Mouse (Mus musculus) forebrain, embryonic 16.5 days (tissue): ENCODE measurements around the gene Olfr1199. TPM values are rescaled to one million over a fixed set of nuclear protein-coding genes. Genes with fewer than 3 reads are reported as not detected.

ENCODE experiments used
- ATAC-seq: fragments of 200-750 bp; cut with Nextera tagmentation; 2 replicates; pipeline ENCODE4 v1.8.0; 2017; ENCODE audit warnings: mild to moderate bottlenecking, moderate library complexity
- H3K27ac ChIP-seq: fragments of 300-500 bp; sonication (generic); 2 replicates; pipeline ENCODE4 v1.5.1; 2014; ENCODE audit warnings: low read length, control low read depth
- H3K27me3 ChIP-seq: fragments of 300-500 bp; sonication (generic); replicated peaks from 2 replicates; pipeline ENCODE4 v1.6.1; 2014; ENCODE audit warnings: low read length; ENCODE audit not compliant: control insufficient read depth, insufficient read depth
- H3K36me3 ChIP-seq: fragments of 300-500 bp; sonication (generic); 2 replicates; pipeline ENCODE4 v1.6.1; 2014; ENCODE audit not compliant: control insufficient read depth, insufficient read depth
- H3K4me1 ChIP-seq: fragments of 300-500 bp; sonication (generic); replicated peaks from 2 replicates; pipeline ENCODE4 v1.6.1; 2014; ENCODE audit warnings: low read length; ENCODE audit not compliant: control insufficient read depth, insufficient read depth
- H3K4me2 ChIP-seq: fragments of 300-500 bp; sonication (generic); 2 replicates; pipeline ENCODE4 v1.6.1; 2014; ENCODE audit warnings: mild to moderate bottlenecking, low read length, control low read depth
- H3K4me3 ChIP-seq: fragments of 300-500 bp; sonication (generic); replicated peaks from 2 replicates; pipeline ENCODE4 v1.5.1; 2014; ENCODE audit warnings: mild to moderate bottlenecking, low read length, control low read depth
- H3K9ac ChIP-seq: fragments of 300-500 bp; sonication (generic); replicated peaks from 2 replicates; pipeline ENCODE4 v1.6.1; 2014; ENCODE audit warnings: low read depth, low read length, control low read depth
- H3K9me3 ChIP-seq: fragments of 300-500 bp; sonication (generic); 2 replicates; pipeline ENCODE4 v1.6.1; 2016; ENCODE audit warnings: low read length; ENCODE audit not compliant: control insufficient read depth
- WGBS: fragments of 180-500 bp; shearing (Covaris S2); extraction: QIAGEN DNeasy Blood & Tissue Kit; methylation state at CpG from one replicate; pipeline ENCODE4 v1.1.7; 2014; 5-methylcytosine and 5-hydroxymethylcytosine counted together
- polyA plus RNA-seq: library from polyadenylated mRNA; unstranded; fragments of >200 nt; fragmentation: Nextera tagmentation; extraction: Ambion mirVana; gene quantifications from 2 replicates; pipeline ENCODE4 v1.2.1, GENCODE M21; 2015

The Olfr1199 gene
- not detected in 2 replicates for polyA plus RNA-seq

- Histone ChIP-seq H3K4me3 (no peak within 1 kb of the TSS), H3K27me3 (no peaks in the 10 kb centered on the region), H3K36me3 (no peaks in the 10 kb centered on the region), H3K4me1 (no peaks in the 10 kb centered on the region), H3K27ac (no peak within 1 kb of the TSS), H3K9me3 (no peaks in the 10 kb centered on the region), H3K9ac (no peak within 1 kb of the TSS), H3K4me2 (no peak within 1 kb of the TSS)
- WGBS, result 90% methylated on average over 2 of the region's 2 CpGs
- ATAC-seq, result no peak
Observed at GRCm38 (mm10) chr2:88760369-88760768, at the start of gene Olfr1199. TSS of gene Olfr1199 (minus strand) at chr2:88760469.

GRCm38 (mm10) chr2:88792736-88793135 lies 32.5 kb upstream of the Olfr1199 start, which contains the start of gene Olfr1201:
TSS of gene Olfr1201 (plus strand) at chr2:88793036.
- Histone ChIP-seq H3K9ac (no peak within 1 kb of the TSS), H3K27me3 (no peaks in the 10 kb centered on the region), H3K4me3 (no peak within 1 kb of the TSS), H3K4me2 (no peak within 1 kb of the TSS), H3K36me3 (no peaks in the 10 kb centered on the region), H3K27ac (no peak within 1 kb of the TSS), H3K9me3 (no peaks in the 10 kb centered on the region), H3K4me1 (no peaks in the 10 kb centered on the region)
- WGBS, result 90% methylated on average over 6 of the region's 6 CpGs
- no peak for ATAC-seq

GRCm38 (mm10) chr2:88770388-88770787 lies 10.1 kb upstream of the Olfr1199 start, which contains the start of gene Olfr1200:
TSS of gene Olfr1200 (minus strand) at chr2:88770488.
- 82% methylated on average over 2 of the region's 2 CpGs for WGBS
- no peak within 1 kb of the TSS for H3K9ac ChIP-seq
- H3K4me2 ChIP-seq, result no peak within 1 kb of the TSS
- H3K27me3 ChIP-seq, result no peaks in the 10 kb centered on the region
- H3K4me3 ChIP-seq, result no peak within 1 kb of the TSS
- ATAC-seq, result no peak
- no peak within 1 kb of the TSS for H3K27ac ChIP-seq
- H3K36me3 ChIP-seq, result no peaks in the 10 kb centered on the region
- H3K9me3 ChIP-seq, result no peaks in the 10 kb centered on the region
- no peaks in the 10 kb centered on the region for H3K4me1 ChIP-seq

DNA sequence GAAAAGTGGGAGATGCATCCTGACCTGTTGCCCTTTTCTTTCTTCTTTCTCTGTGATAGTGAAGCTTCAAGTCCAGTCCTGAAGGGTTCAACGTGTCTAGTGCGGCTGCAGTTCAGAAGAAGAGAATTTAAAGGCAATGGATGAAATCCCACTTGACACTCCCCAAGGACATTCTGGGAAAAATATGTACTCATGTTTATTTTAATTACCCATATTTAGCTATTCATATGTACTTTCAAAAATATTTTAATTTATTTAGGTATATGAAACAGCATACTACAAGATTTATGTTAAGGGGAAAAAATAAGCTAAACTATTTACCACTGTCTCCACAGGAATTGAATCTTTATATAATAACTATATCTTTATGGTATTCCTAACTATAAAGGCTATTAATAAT lies 9.0 kb downstream of the Olfr1199 start, which contains the start of gene Olfr1198:
Gene Olfr1198, minus strand, starts transcription at position 101 of the 400 bp plus-strand sequence.
- no peaks in the 10 kb centered on the region for H3K9me3 ChIP-seq
- WGBS, result 98% methylated on average over 2 of the region's 2 CpGs
- no peak within 1 kb of the TSS for H3K4me3 ChIP-seq
- no peak for ATAC-seq
- H3K36me3 ChIP-seq, result no peaks in the 10 kb centered on the region
- H3K27me3 ChIP-seq, result no peaks in the 10 kb centered on the region
- no peaks in the 10 kb centered on the region for H3K4me1 ChIP-seq
- no peak within 1 kb of the TSS for H3K9ac ChIP-seq
- H3K27ac ChIP-seq, result no peak within 1 kb of the TSS
- no peak within 1 kb of the TSS for H3K4me2 ChIP-seq

DNA sequence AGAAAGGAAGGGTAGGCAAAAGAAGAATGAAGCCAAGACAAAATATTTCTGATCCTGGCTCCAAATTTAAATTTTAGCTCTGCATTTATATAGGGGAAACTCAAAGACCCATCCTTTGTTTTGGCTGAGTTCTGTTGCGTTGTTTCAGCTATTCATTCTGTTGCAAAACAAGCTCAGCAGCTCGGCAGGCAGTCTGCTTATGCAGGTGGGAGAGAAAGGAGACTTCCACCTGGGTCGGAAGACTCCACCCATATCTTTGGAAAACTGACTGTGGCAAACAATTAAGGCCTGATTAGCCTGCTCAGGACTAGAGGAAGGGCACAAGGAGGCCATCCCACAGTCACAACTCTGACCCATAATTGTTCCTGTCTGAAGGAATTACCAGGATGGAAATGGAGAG lies 16.9 kb downstream of the Olfr1199 start:
- no peak overlapping the region for H3K4me2 ChIP-seq
- H3K27ac ChIP-seq, result no peak overlapping the region
- no peaks in the 10 kb centered on the region for H3K4me1 ChIP-seq
- H3K27me3 ChIP-seq, result no peaks in the 10 kb centered on the region
- H3K9me3 ChIP-seq, result no peaks in the 10 kb centered on the region
- WGBS, result 62% methylated on average over 3 of the region's 3 CpGs
- ATAC-seq, result no peak
- H3K36me3 ChIP-seq, result no peaks in the 10 kb centered on the region
- no peak overlapping the region for H3K4me3 ChIP-seq
- no peak overlapping the region for H3K9ac ChIP-seq

GRCm38 (mm10) chr2:88732266-88732665 lies 28.0 kb downstream of the Olfr1199 start, which contains the start of gene Olfr1197:
TSS of gene Olfr1197 (minus strand) at chr2:88732366.
- no peak for ATAC-seq
- Histone ChIP-seq H3K4me3 (no peak within 1 kb of the TSS), H3K4me1 (no peaks in the 10 kb centered on the region), H3K9ac (no peak within 1 kb of the TSS), H3K27ac (no peak within 1 kb of the TSS), H3K4me2 (no peak within 1 kb of the TSS), H3K9me3 (no peaks in the 10 kb centered on the region), H3K27me3 (no peaks in the 10 kb centered on the region), H3K36me3 (no peaks in the 10 kb centered on the region)
- WGBS, result 74% methylated on average over 1 of the region's 1 CpGs

DNA sequence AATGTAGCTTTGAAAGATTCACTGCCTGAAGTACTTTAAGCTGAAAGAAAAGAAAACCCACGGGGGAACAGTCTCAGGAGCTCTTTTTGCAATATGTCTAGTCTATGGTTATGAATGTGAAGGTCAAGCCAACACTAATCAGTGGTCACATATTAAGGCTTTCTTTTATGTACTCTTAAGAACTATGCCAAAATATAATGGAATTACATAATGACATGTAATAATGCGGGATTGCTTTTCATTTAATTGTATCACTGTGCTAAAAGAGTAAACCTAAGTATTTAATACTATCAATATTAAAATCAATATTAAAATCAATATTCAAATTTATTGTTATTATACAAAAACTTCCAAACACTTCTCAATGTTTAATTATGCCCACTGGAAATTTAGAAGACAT lies 55.8 kb downstream of the Olfr1199 start, which contains the start of gene Olfr1196:
Gene Olfr1196, minus strand, starts transcription at position 101 of the 400 bp plus-strand sequence.
- H3K27me3 ChIP-seq, result no peaks in the 10 kb centered on the region
- no peak for ATAC-seq
- H3K4me1 ChIP-seq, result no peaks in the 10 kb centered on the region
- H3K9ac ChIP-seq, result no peak within 1 kb of the TSS
- H3K9me3 ChIP-seq, result no peaks in the 10 kb centered on the region
- H3K4me3 ChIP-seq, result no peak within 1 kb of the TSS
- WGBS, result 82% methylated on average over 2 of the region's 2 CpGs
- no peak within 1 kb of the TSS for H3K27ac ChIP-seq
- no peaks in the 10 kb centered on the region for H3K36me3 ChIP-seq
- H3K4me2 ChIP-seq, result no peak within 1 kb of the TSS

Other genes with a start within 250 kb of the Olfr1199 start
- not detected in 2 replicates for gene Olfr1186, start 241.9 kb downstream of the Olfr1199 start, polyA plus RNA-seq
- gene Olfr1188, start 203.5 kb downstream of the Olfr1199 start, polyA plus RNA-seq, result not detected in 2 replicates
- gene Olfr1189, start 174.0 kb downstream of the Olfr1199 start, polyA plus RNA-seq, result not detected in 2 replicates
- not detected in 2 replicates for gene Olfr1191-ps1, start 119.9 kb downstream of the Olfr1199 start, polyA plus RNA-seq
- gene Olfr1192-ps1, start 112.0 kb downstream of the Olfr1199 start, polyA plus RNA-seq, result not detected in 2 replicates
- gene Olfr1193, start 84.8 kb downstream of the Olfr1199 start, polyA plus RNA-seq, result not detected in 2 replicates
- not detected in 2 replicates for gene Olfr1195, start 71.3 kb downstream of the Olfr1199 start, polyA plus RNA-seq
- gene Olfr1196, start 55.9 kb downstream of the Olfr1199 start, polyA plus RNA-seq, result not detected in 2 replicates
- gene Olfr1197, start 28.1 kb downstream of the Olfr1199 start, polyA plus RNA-seq, result not detected in 2 replicates
- not detected in 2 replicates for gene Olfr1198, start 9.1 kb downstream of the Olfr1199 start, polyA plus RNA-seq
- gene Olfr1200, start 10.0 kb upstream of the Olfr1199 start, polyA plus RNA-seq, result not detected in 2 replicates
- not detected in 2 replicates for gene Olfr1201, start 32.6 kb upstream of the Olfr1199 start, polyA plus RNA-seq
- gene Olfr1202, start 54.0 kb upstream of the Olfr1199 start, polyA plus RNA-seq, result not detected in 2 replicates
- not detected in 2 replicates for gene Olfr1205, start 69.3 kb upstream of the Olfr1199 start, polyA plus RNA-seq
- gene Olfr1204, start 88.8 kb upstream of the Olfr1199 start, polyA plus RNA-seq, result not detected in 2 replicates
- gene Olfr1206, start 102.8 kb upstream of the Olfr1199 start, polyA plus RNA-seq, result not detected in 2 replicates
- not detected in 2 replicates for gene Olfr1208, start 141.8 kb upstream of the Olfr1199 start, polyA plus RNA-seq
- not detected in 2 replicates for gene Olfr1209, start 154.7 kb upstream of the Olfr1199 start, polyA plus RNA-seq
- not detected in 2 replicates for gene Olfr1211, start 177.6 kb upstream of the Olfr1199 start, polyA plus RNA-seq
- gene Olfr1212, start 193.5 kb upstream of the Olfr1199 start, polyA plus RNA-seq, result not detected in 2 replicates
- not detected in 2 replicates for gene Gm13762, start 219.8 kb upstream of the Olfr1199 start, polyA plus RNA-seq
- not detected in 2 replicates for gene Olfr1214, start 232.2 kb upstream of the Olfr1199 start, polyA plus RNA-seq
- not detected in 2 replicates for gene Olfr1215, start 246.5 kb upstream of the Olfr1199 start, polyA plus RNA-seq